Mouse (Mus musculus) embryonic facial prominence, embryonic 11.5 days (tissue): ENCODE measurements around the gene 4930562C15Rik. TPM values are rescaled to one million over a fixed set of nuclear protein-coding genes. Genes with fewer than 3 reads are reported as not detected.
"Not testable (repeated sequence)": the region's sequence is repeated elsewhere in the genome, so short reads cannot be mapped to it uniquely, and the experiment has no call there.

ENCODE experiments used
- ATAC-seq: fragments of 200-750 bp; cut with Nextera tagmentation; replicated peaks from 2 replicates; pipeline ENCODE4 v1.8.0; 2017; ENCODE audit warnings: low read depth; ENCODE audit not compliant: insufficient number of reproducible peaks, low FRiP score, low TSS enrichment
- DNase-seq: peaks from one replicate; pipeline ENCODE4 v3.0.0-alpha.2; 2015; ENCODE audit warnings: low spot score
- H3K27ac ChIP-seq: fragments of 300-500 bp; sonication (generic); replicated peaks from 2 replicates; pipeline ENCODE4 v1.5.1; 2014; ENCODE audit warnings: mild to moderate bottlenecking, low read depth, low read length, control low read depth
- H3K27me3 ChIP-seq: fragments of 300-500 bp; sonication (generic); 2 replicates; pipeline ENCODE4 v1.6.1; 2014; ENCODE audit warnings: mild to moderate bottlenecking, low read length, moderate library complexity, mixed read lengths; ENCODE audit not compliant: control insufficient read depth, insufficient read depth
- H3K36me3 ChIP-seq: fragments of 300-500 bp; sonication (generic); replicated peaks from 2 replicates; pipeline ENCODE4 v1.6.1; 2014; ENCODE audit warnings: low read depth, mild to moderate bottlenecking, low read length, moderate library complexity, mixed read lengths; ENCODE audit not compliant: control insufficient read depth, insufficient read depth
- H3K4me1 ChIP-seq: fragments of 300-500 bp; sonication (generic); 2 replicates; pipeline ENCODE4 v1.6.1; 2014; ENCODE audit warnings: low read length, mixed read lengths; ENCODE audit not compliant: control insufficient read depth, insufficient read depth
- H3K4me2 ChIP-seq: fragments of 300-500 bp; sonication (generic); 2 replicates; pipeline ENCODE4 v1.6.1; 2014; ENCODE audit warnings: low read depth, mild to moderate bottlenecking, control low read depth, low read length, moderate library complexity
- H3K4me3 ChIP-seq: fragments of 300-500 bp; sonication (generic); 2 replicates; pipeline ENCODE4 v1.5.1; 2014; ENCODE audit warnings: low read depth, low read length, control low read depth
- H3K9ac ChIP-seq: fragments of 300-500 bp; sonication (generic); replicated peaks from 2 replicates; pipeline ENCODE4 v1.6.1; 2014; ENCODE audit warnings: mild to moderate bottlenecking, control low read depth, low read length
- H3K9me3 ChIP-seq: fragments of 300-500 bp; sonication (generic); replicated peaks from 2 replicates; pipeline ENCODE4 v1.6.1; 2016; ENCODE audit warnings: mild to moderate bottlenecking, low read length, inconsistent platforms, mixed read lengths; ENCODE audit not compliant: control insufficient read depth
- WGBS: fragments of 180-500 bp; shearing (Covaris S2); extraction: QIAGEN DNeasy Blood & Tissue Kit; methylation state at CpG from one replicate; pipeline ENCODE4 v1.1.7; 2014; 5-methylcytosine and 5-hydroxymethylcytosine counted together
- polyA plus RNA-seq: library from polyadenylated mRNA; unstranded; fragments of >200 nt; fragmentation: Nextera tagmentation; extraction: Ambion mirVana; gene quantifications from 2 replicates; pipeline ENCODE4 v1.2.1, GENCODE M21; 2014

The 4930562C15Rik gene
- polyA plus RNA-seq, 1 experiment from 2014 or later, result 0.28 TPM

- not testable (repeated sequence) for H3K4me3 ChIP-seq, ATAC-seq, H3K27ac ChIP-seq, DNase-seq, H3K4me1 ChIP-seq, H3K9me3 ChIP-seq, H3K36me3 ChIP-seq, H3K9ac ChIP-seq, H3K27me3 ChIP-seq, H3K4me2 ChIP-seq
- 78% methylated on average over 5 of the region's 5 CpGs for WGBS
Observed at GRCm38 (mm10) chr16:4824466-4824865, 10.8 kb upstream of the 4930562C15Rik start.

- Histone ChIP-seq H3K27ac (no peak overlapping the region), H3K4me1 (no peaks in the 10 kb centered on the region), H3K4me3 (no peak overlapping the region), H3K9me3 (no peaks in the 10 kb centered on the region), H3K36me3 (no peaks in the 10 kb centered on the region), H3K9ac (no peak overlapping the region), H3K4me2 (no peak overlapping the region), H3K27me3 (no peaks in the 10 kb centered on the region)
- 89% methylated on average over 5 of the region's 5 CpGs for WGBS
- ATAC-seq (no peak), DNase-seq (no peak)
Observed at GRCm38 (mm10) chr16:4827639-4828038, 7.6 kb upstream of the 4930562C15Rik start.

- Histone ChIP-seq H3K9me3 (no peaks in the 10 kb centered on the region), H3K4me2 (no peak overlapping the region), H3K27ac (no peak overlapping the region), H3K4me1 (no peaks in the 10 kb centered on the region), H3K4me3 (no peak overlapping the region), H3K9ac (no peak overlapping the region), H3K36me3 (no peaks in the 10 kb centered on the region), H3K27me3 (no peaks in the 10 kb centered on the region)
- 86% methylated on average over 6 of the region's 6 CpGs for WGBS
- ATAC-seq (no peak), DNase-seq (no peak)
Observed at GRCm38 (mm10) chr16:4829271-4829900, 5.8 kb upstream of the 4930562C15Rik start.

DNA sequence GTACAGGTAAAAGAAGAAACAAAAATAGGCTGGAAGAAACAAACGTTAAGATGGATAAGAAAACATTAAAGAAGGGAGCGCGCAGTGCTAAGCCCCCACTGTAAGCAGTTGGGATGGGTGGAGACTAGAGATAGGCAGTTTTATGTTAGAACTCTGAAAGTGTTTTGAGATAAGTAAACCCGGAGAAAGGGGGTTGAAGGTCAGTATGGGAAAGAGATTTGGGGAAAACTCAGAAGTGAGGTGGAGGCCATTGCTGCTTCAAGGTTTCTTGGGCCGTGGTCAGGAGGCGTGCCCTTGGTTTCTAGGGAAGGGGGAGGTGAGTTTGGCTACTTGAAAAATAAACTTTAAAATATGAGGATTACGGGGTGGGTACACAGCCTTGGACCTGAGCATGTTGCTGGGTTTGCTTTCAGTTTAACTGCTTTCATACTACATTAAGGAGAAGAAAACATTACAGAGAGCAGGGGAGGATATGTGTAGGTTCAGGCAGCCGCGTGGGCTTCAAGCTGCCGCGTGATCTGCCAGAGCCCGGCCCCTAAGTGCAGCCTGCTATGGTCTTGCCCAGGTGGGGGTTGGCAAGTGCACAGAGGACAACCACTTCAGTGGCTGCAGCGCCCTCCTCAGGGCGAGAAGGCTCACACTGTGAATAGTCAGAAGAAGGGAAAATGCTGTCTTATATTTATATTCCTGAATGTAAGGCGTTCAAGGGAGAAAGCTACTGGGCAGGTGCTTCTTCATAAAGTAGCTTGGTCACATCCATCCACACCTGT, 3.4 kb upstream of the 4930562C15Rik start:
- Histone ChIP-seq H3K27me3 (no peaks in the 10 kb centered on the region), H3K9me3 (no peaks in the 10 kb centered on the region), H3K36me3 (no peaks in the 10 kb centered on the region), H3K9ac (no peak overlapping the region), H3K4me1 (no peaks in the 10 kb centered on the region), H3K4me2 (no peak overlapping the region), H3K27ac (no peak overlapping the region), H3K4me3 (no peak overlapping the region)
- DNase-seq (no peak), ATAC-seq (no peak)
- WGBS, result 71% methylated on average over 15 of the region's 15 CpGs

DNA sequence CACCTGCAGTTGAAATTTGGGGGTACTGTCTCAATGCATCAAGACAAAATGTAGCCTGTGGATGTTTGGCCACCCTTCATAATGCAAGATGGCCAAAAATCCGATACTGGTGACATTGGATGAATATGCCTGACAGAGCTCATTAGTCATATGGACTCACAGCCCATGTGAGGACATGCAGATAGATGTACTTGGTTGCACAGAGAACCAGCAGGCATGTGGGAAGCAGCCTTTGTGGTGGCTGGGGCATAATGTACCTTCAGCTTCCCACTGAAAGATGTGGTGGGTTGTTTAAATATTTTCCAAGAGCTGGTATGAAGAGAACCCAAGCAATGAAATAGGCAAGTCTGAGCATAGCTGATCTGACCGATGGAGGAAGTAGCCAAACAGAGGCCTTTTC, 1.4 kb upstream of the 4930562C15Rik start:
- Histone ChIP-seq H3K4me2 (no peak overlapping the region), H3K27ac (no peak overlapping the region), H3K9me3 (no peaks in the 10 kb centered on the region), H3K9ac (no peak overlapping the region), H3K4me3 (no peak overlapping the region), H3K4me1 (no peaks in the 10 kb centered on the region), H3K36me3 (no peaks in the 10 kb centered on the region), H3K27me3 (no peaks in the 10 kb centered on the region)
- DNase-seq (no peak), ATAC-seq (no peak)
- WGBS, result 78% methylated on average over 2 of the region's 2 CpGs

- DNase-seq (no peak), ATAC-seq (no peak)
- Histone ChIP-seq H3K4me3 (no peak overlapping the region), H3K4me1 (no peaks in the 10 kb centered on the region), H3K27ac (no peak overlapping the region), H3K9ac (no peak overlapping the region), H3K27me3 (no peaks in the 10 kb centered on the region), H3K36me3 (no peaks in the 10 kb centered on the region), H3K4me2 (no peak overlapping the region), H3K9me3 (no peaks in the 10 kb centered on the region)
- WGBS, result 78% methylated on average over 3 of the region's 3 CpGs
Observed at GRCm38 (mm10) chr16:4837631-4838030, 2.4 kb downstream of the 4930562C15Rik start.

GRCm38 (mm10) chr16:4839552-4839951, 4.3 kb downstream of the 4930562C15Rik start:
- Histone ChIP-seq H3K4me3 (no peak overlapping the region), H3K36me3 (no peaks in the 10 kb centered on the region), H3K27me3 (no peaks in the 10 kb centered on the region), H3K9me3 (no peaks in the 10 kb centered on the region), H3K9ac (no peak overlapping the region), H3K27ac (no peak overlapping the region), H3K4me1 (no peaks in the 10 kb centered on the region), H3K4me2 (no peak overlapping the region)
- DNase-seq, result no peak
- ATAC-seq, result no peak
- WGBS, result 72% methylated on average over 3 of the region's 3 CpGs

DNA sequence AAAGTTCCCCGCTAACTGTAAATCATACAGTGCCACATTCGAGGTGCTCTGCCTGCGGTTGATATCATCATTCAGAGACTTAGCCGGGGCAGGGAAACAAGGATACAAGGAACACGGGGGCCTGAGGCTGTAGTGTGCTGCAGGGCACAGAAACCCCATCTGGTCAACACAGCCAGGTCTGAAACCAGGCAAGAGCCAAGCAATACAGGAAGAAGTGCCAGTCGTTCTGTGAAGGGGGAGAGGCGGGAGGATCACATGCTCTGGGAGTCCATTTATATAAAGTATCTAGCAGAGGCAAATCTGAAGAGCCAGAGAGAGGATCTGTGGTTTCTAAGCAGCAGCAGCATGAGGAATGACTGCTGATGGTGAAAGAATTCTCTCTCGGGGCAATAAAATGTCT, 5.0 kb downstream of the 4930562C15Rik start:
- H3K4me2 ChIP-seq, result no peak overlapping the region

More for the DNA sequence above, 5.0 kb downstream of the 4930562C15Rik start:
- Histone ChIP-seq H3K36me3 (no peaks in the 10 kb centered on the region), H3K4me3 (no peak overlapping the region), H3K4me1 (no peaks in the 10 kb centered on the region), H3K27ac (no peak overlapping the region), H3K9ac (no peak overlapping the region), H3K27me3 (no peaks in the 10 kb centered on the region), H3K9me3 (no peaks in the 10 kb centered on the region)
- ATAC-seq (no peak), DNase-seq (no peak)
- 80% methylated on average over 8 of the region's 8 CpGs for WGBS
